Mouse (Mus musculus) C2C12 (cell line): ENCODE measurements around the gene Fam210b.

Source experiments
- CEBPB ChIP-seq: IDR thresholded peaks from one replicate; pipeline ENCODE4 v1.6.1; 2011; ENCODE audit warnings: low read depth, mild to moderate bottlenecking, control low read depth, moderate library complexity
- CTCF ChIP-seq: IDR thresholded peaks from one replicate; pipeline ENCODE4 v1.5.1; 2011; ENCODE audit not compliant: control insufficient read depth, insufficient read depth, insufficient read length
- FOSL1 ChIP-seq: IDR thresholded peaks from one replicate; pipeline ENCODE4 v1.8.0; 2011; ENCODE audit warnings: mild to moderate bottlenecking, low read length; ENCODE audit not compliant: poor library complexity, insufficient read depth, severe bottlenecking
- MAX ChIP-seq: IDR thresholded peaks from one replicate; pipeline ENCODE4 v1.6.1; 2011; ENCODE audit warnings: mild to moderate bottlenecking, control low read depth
- MYOD1 ChIP-seq: IDR thresholded peaks from one replicate; pipeline ENCODE4 v1.6.1; 2011; ENCODE audit warnings: low read depth; ENCODE audit not compliant: control insufficient read depth, insufficient read length
- MYOG ChIP-seq: IDR thresholded peaks from one replicate; pipeline ENCODE4 v1.6.1; 2011; ENCODE audit not compliant: control insufficient read depth, insufficient read length; ENCODE audit errors: extremely low read depth
- USF1 ChIP-seq: IDR thresholded peaks from one replicate; pipeline ENCODE4 v1.6.1; 2011; ENCODE audit warnings: low read depth, mild to moderate bottlenecking, control low read depth, moderate library complexity

GRCm38 (mm10) chr2:172341606-172342005 lies 3.8 kb upstream of the Fam210b start:
- no peak for TF ChIP-seq CTCF
- no peak for TF ChIP-seq CEBPB
- no peak for TF ChIP-seq USF1
- TF ChIP-seq MYOG = no peak
- TF ChIP-seq MAX = no peak
- no peak for TF ChIP-seq MYOD1
- no peak for TF ChIP-seq FOSL1
